Mouse (Mus musculus): ENCODE results near the gene Rasl11b. TPM values are rescaled to one million over a fixed set of nuclear protein-coding genes. Genes with fewer than 3 reads are reported as not detected.

Rasl11b gene
- polyA plus RNA-seq, 1 experiment from 2014 or later = 176 TPM

GRCm38 (mm10) chr5:74233808-74234207, 38.7 kb downstream of the Rasl11b start:
- ATAC-seq (ENCODE audit: insufficient number of reproducible peaks, insufficient read depth, low FRiP score, low TSS enrichment, low read depth) = no peak
- no peaks in the 10 kb centered on the region for H3K27me3 ChIP-seq
- no peak overlapping the region for H3K4me2 ChIP-seq
- H3K27ac ChIP-seq = no peak overlapping the region
- no peaks in the 10 kb centered on the region for H3K36me3 ChIP-seq
- H3K4me1 ChIP-seq (replicated peaks) = peaks cover 13% of the 10 kb centered on the region; the same call in 1 of the 2 replicates
- H3K9ac ChIP-seq (replicated peaks) = no peak overlapping the region
- H3K9me3 ChIP-seq = no peaks in the 10 kb centered on the region
- H3K4me3 ChIP-seq (replicated peaks) = no peak overlapping the region
- 89% methylated on average over 7 of the region's 7 CpGs for WGBS

- Histone ChIP-seq H3K27ac (no peak overlapping the region), H3K4me2 (no peak overlapping the region), H3K27me3 (no peaks in the 10 kb centered on the region), H3K9me3 (no peaks in the 10 kb centered on the region), H3K36me3 (no peaks in the 10 kb centered on the region), H3K9ac (replicated peaks) (no peak overlapping the region), H3K4me3 (replicated peaks) (no peak overlapping the region), H3K4me1 (replicated peaks) (peaks cover 13% of the 10 kb centered on the region)
- no peak for ATAC-seq (ENCODE audit: insufficient number of reproducible peaks, insufficient read depth, low FRiP score, low TSS enrichment, low read depth)
- 83% methylated on average over 1 of the region's 1 CpGs for WGBS
Observed at GRCm38 (mm10) chr5:74239369-74239768, 44.3 kb downstream of the Rasl11b start.

- Histone ChIP-seq H3K36me3 (no peaks in the 10 kb centered on the region), H3K4me3 (replicated peaks) (no peak overlapping the region), H3K9ac (replicated peaks) (no peak overlapping the region), H3K27me3 (no peaks in the 10 kb centered on the region), H3K4me1 (replicated peaks) (peaks cover 18% of the 10 kb centered on the region), H3K9me3 (no peaks in the 10 kb centered on the region), H3K27ac (no peak overlapping the region), H3K4me2 (no peak overlapping the region)
- ATAC-seq (ENCODE audit: insufficient number of reproducible peaks, insufficient read depth, low FRiP score, low TSS enrichment, low read depth) = no peak
- 76% methylated on average over 8 of the region's 8 CpGs for WGBS
Observed at GRCm38 (mm10) chr5:74240298-74240697, 45.2 kb downstream of the Rasl11b start.

DNA sequence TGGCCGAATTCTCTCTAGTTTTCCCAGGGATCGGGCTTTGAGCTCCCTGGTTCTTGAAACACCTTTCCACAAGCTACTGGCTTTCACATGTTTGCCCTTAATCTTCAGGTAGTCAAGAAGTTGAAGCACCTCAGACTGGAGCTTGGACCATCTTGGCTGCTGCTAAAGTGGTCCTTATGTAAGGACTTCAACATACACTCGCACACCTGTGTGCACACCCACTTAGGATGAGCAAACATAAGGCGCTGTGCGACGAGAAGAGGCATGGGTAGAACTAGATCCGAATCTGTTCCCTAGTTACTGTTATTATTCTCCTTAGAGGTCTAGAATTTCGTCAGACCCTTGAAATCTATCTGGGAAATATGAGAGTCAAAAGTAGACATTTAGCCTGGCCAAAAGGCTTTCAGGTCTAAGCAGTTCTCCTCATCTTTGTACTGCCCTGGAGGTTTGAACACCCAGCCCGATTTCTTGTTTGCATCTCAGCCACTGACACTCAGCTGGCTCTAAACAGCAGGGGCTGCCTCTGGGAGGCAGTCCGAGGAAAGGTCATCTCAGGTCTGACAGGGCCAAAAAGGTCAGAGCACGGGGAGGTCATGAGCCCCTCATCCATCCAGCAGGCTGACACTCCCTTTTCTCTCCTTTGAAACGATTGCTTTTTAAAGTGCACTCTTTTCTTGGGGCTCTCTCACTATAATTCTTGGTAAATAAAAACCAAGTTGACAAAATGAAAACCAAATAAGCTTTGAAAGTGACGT, 46.0 kb downstream of the Rasl11b start:
- no peak overlapping the region for H3K4me3 ChIP-seq (replicated peaks)
- H3K27ac ChIP-seq = no peak overlapping the region
- H3K9ac ChIP-seq (replicated peaks) = no peak overlapping the region
- peaks cover 18% of the 10 kb centered on the region for H3K4me1 ChIP-seq (replicated peaks)
- H3K4me2 ChIP-seq = no peak overlapping the region
- no peaks in the 10 kb centered on the region for H3K27me3 ChIP-seq
- ATAC-seq (ENCODE audit: insufficient number of reproducible peaks, insufficient read depth, low FRiP score, low TSS enrichment, low read depth) = no peak
- H3K9me3 ChIP-seq = no peaks in the 10 kb centered on the region
- no peaks in the 10 kb centered on the region for H3K36me3 ChIP-seq
- 61% methylated on average over 13 of the region's 13 CpGs for WGBS

DNA sequence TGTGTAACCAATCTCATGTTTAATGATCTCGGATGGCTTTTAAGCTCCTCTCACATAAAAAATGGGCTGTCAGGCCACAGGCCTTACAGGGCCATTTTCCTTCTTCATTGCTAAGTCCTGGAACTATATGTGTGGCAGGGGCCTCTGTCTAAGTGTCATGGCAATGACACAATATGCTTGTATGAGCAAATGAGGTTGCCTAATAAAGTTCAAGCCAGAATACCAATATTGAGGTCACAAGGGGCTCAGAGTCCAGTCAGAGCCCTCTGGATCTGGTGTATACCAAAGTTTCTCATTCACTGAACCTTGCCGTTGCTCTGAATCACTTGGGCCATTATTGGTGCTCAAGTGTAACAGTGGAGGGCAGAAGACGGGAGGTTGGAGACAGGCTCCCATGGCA, 47.6 kb downstream of the Rasl11b start:
- Histone ChIP-seq H3K4me1 (replicated peaks) (peaks cover 32% of the 10 kb centered on the region), H3K4me3 (replicated peaks) (no peak overlapping the region), H3K9ac (replicated peaks) (no peak overlapping the region), H3K4me2 (no peak overlapping the region), H3K27ac (no peak overlapping the region), H3K27me3 (no peaks in the 10 kb centered on the region), H3K9me3 (no peaks in the 10 kb centered on the region), H3K36me3 (no peaks in the 10 kb centered on the region)
- 63% methylated on average over 3 of the region's 3 CpGs for WGBS
- no peak for ATAC-seq (ENCODE audit: insufficient number of reproducible peaks, insufficient read depth, low FRiP score, low TSS enrichment, low read depth)

DNA sequence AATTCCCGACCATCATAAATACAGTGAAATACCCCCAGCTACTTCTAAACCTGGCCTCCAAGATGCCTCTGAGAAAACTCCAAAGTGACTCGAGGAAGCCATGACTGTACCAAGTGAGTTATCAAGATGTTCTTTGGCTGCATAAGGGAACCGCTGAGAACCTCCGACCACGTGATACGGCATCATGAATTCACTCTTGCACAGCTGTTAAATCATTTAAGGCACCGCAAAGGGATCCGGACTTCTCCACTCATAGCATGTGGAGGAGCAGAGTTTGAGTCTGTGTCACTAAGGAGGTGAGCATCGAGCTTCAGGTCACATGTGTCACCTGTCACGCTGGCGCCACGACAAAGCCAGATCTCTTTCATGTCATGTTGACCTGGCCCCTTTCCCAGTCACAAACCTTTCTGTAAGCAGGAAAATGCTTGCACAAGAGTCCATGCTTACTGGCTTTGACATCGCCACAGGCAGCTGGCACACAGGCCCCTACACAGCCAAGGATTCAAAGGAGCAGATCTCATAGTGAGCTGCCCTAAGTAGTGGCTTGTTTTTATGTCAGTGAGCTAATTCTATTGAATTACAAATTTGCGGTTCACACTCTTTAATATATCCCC, 49.4 kb downstream of the Rasl11b start:
- H3K27me3 ChIP-seq = no peaks in the 10 kb centered on the region
- 85% methylated on average over 14 of the region's 14 CpGs for WGBS
- no peak for ATAC-seq (ENCODE audit: insufficient number of reproducible peaks, insufficient read depth, low FRiP score, low TSS enrichment, low read depth)

GRCm38 (mm10) chr5:74245641-74246145, 50.6 kb downstream of the Rasl11b start:
- Histone ChIP-seq H3K27me3 (no peaks in the 10 kb centered on the region), H3K9ac (replicated peaks) (no peak overlapping the region), H3K36me3 (no peaks in the 10 kb centered on the region), H3K4me1 (replicated peaks) (peaks cover 41% of the 10 kb centered on the region), H3K27ac (no peak overlapping the region), H3K4me2 (no peak overlapping the region), H3K4me3 (replicated peaks) (no peak overlapping the region), H3K9me3 (no peaks in the 10 kb centered on the region)
- no peak for ATAC-seq (ENCODE audit: insufficient number of reproducible peaks, insufficient read depth, low FRiP score, low TSS enrichment, low read depth)
- WGBS = 88% methylated on average over 8 of the region's 8 CpGs

More for the DNA sequence above, 49.4 kb downstream of the Rasl11b start:
- Histone ChIP-seq H3K4me1 (replicated peaks) (peaks cover 38% of the 10 kb centered on the region), H3K27ac (no peak overlapping the region), H3K4me3 (replicated peaks) (no peak overlapping the region), H3K9ac (replicated peaks) (no peak overlapping the region), H3K36me3 (no peaks in the 10 kb centered on the region), H3K9me3 (no peaks in the 10 kb centered on the region), H3K4me2 (no peak overlapping the region)

GRCm38 (mm10) chr5:74246453-74246852, 51.4 kb downstream of the Rasl11b start:
- Histone ChIP-seq H3K9ac (replicated peaks) (no peak overlapping the region), H3K9me3 (no peaks in the 10 kb centered on the region), H3K36me3 (no peaks in the 10 kb centered on the region), H3K4me3 (replicated peaks) (no peak overlapping the region), H3K4me1 (replicated peaks) (peaks cover 46% of the 10 kb centered on the region), H3K4me2 (no peak overlapping the region), H3K27ac (peak overlapping the region; percentile 51; the same call in 1 of the 2 replicates), H3K27me3 (no peaks in the 10 kb centered on the region)
- no peak for ATAC-seq (ENCODE audit: insufficient number of reproducible peaks, insufficient read depth, low FRiP score, low TSS enrichment, low read depth)
- 55% methylated on average over 4 of the region's 4 CpGs for WGBS

DNA sequence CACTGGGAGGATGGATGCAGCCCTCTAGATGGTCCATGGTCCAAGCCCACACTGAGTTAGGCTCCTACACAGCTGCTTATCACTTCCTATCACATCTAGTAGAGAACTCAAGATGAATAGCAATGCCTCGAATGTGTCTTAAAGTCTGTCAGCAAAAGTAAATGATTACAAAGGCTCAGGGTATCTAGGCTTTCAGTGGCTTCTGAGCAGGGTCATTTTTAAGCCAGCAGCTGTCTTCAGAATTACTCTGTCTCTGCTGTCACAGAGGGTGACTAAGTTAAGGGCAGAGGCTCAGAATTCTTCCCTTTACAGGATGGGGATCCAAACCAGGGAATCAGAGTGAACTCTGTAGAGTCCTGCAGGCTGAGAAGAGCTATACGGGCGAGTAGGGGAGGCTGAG, 51.9 kb downstream of the Rasl11b start:
- ATAC-seq (ENCODE audit: insufficient number of reproducible peaks, insufficient read depth, low FRiP score, low TSS enrichment, low read depth) = no peak
- Histone ChIP-seq H3K9ac (replicated peaks) (no peak overlapping the region), H3K27ac (peak overlapping the region; percentile 56), H3K9me3 (no peaks in the 10 kb centered on the region), H3K4me1 (replicated peaks) (peaks cover 50% of the 10 kb centered on the region), H3K4me2 (no peak overlapping the region), H3K27me3 (no peaks in the 10 kb centered on the region), H3K4me3 (replicated peaks) (no peak overlapping the region), H3K36me3 (no peaks in the 10 kb centered on the region)
- WGBS = 74% methylated on average over 3 of the region's 3 CpGs
